Mouse (Mus musculus): ENCODE results near the gene Aldh2. TPM values are rescaled to one million over a fixed set of nuclear protein-coding genes. Genes with fewer than 3 reads are reported as not detected.
"Not testable (repeated sequence)": the region's sequence is repeated elsewhere in the genome, so short reads cannot be mapped to it uniquely, and the experiment has no call there.

Aldh2 gene
- polyA plus RNA-seq, 1 experiment from 2014 or later, result 80.8 TPM

GRCm38 (mm10) chr5:121609556-121610135 is 16.0 kb upstream of the Aldh2 start:
- not testable (repeated sequence) for H3K9ac ChIP-seq; H3K27me3 ChIP-seq; H3K4me1 ChIP-seq; H3K4me3 ChIP-seq; H3K4me2 ChIP-seq; H3K36me3 ChIP-seq (ENCODE audit: poor library complexity, severe bottlenecking); H3K27ac ChIP-seq; ATAC-seq; H3K9me3 ChIP-seq (replicated peaks)
- WGBS, result 55% methylated on average over 8 of the region's 8 CpGs

- Histone ChIP-seq H3K36me3 (ENCODE audit: poor library complexity, severe bottlenecking) (no peaks in the 10 kb centered on the region), H3K27me3 (no peaks in the 10 kb centered on the region), H3K4me3 (no peak overlapping the region), H3K4me2 (no peak overlapping the region), H3K9ac (no peak overlapping the region), H3K4me1 (no peaks in the 10 kb centered on the region; the same call in 1 of the 2 replicates), H3K9me3 (replicated peaks) (no peaks in the 10 kb centered on the region), H3K27ac (no peak overlapping the region)
- ATAC-seq, result no peak
- 0% methylated on average over 2 of the region's 2 CpGs for WGBS
Observed at GRCm38 (mm10) chr5:121606151-121606550, 12.5 kb upstream of the Aldh2 start.

- H3K36me3 ChIP-seq (ENCODE audit: poor library complexity, severe bottlenecking); H3K27ac ChIP-seq; H3K4me2 ChIP-seq; H3K9me3 ChIP-seq (replicated peaks); ATAC-seq; H3K4me3 ChIP-seq; H3K9ac ChIP-seq; H3K4me1 ChIP-seq; H3K27me3 ChIP-seq: not testable (repeated sequence)
- 82% methylated on average over 1 of the region's 1 CpGs for WGBS
Observed at GRCm38 (mm10) chr5:121603815-121604214, 10.2 kb upstream of the Aldh2 start.

GRCm38 (mm10) chr5:121601547-121602299 is 8.1 kb upstream of the Aldh2 start:
- no peaks in the 10 kb centered on the region for H3K36me3 ChIP-seq (ENCODE audit: poor library complexity, severe bottlenecking)
- H3K9me3 ChIP-seq (replicated peaks), result no peaks in the 10 kb centered on the region
- ATAC-seq, result 0 out of 2 replicates have a peak, but pooled peaks have one; percentile 38
- no peak overlapping the region for H3K9ac ChIP-seq
- no peak overlapping the region for H3K27ac ChIP-seq
- H3K27me3 ChIP-seq, result 0 out of 2 replicates have a peak, but pooled peaks cover under 1% of the 10 kb centered on the region
- 37% methylated on average over 9 of the region's 9 CpGs for WGBS
- no peak overlapping the region for H3K4me2 ChIP-seq
- no peak overlapping the region for H3K4me3 ChIP-seq
- no peaks in the 10 kb centered on the region; the same call in 1 of the 2 replicates for H3K4me1 ChIP-seq

GRCm38 (mm10) chr5:121598871-121599610 is 5.4 kb upstream of the Aldh2 start:
- 57% methylated on average over 13 of the region's 13 CpGs for WGBS
- Histone ChIP-seq H3K9me3 (replicated peaks) (no peaks in the 10 kb centered on the region), H3K27ac (no peak overlapping the region), H3K27me3 (peaks cover 6% of the 10 kb centered on the region; the same call in 1 of the 2 replicates), H3K9ac (no peak overlapping the region), H3K4me1 (peaks cover 3% of the 10 kb centered on the region), H3K4me2 (no peak overlapping the region), H3K36me3 (ENCODE audit: poor library complexity, severe bottlenecking) (no peaks in the 10 kb centered on the region), H3K4me3 (no peak overlapping the region)
- no peak for ATAC-seq

- H3K27me3 ChIP-seq, result peaks cover 6% of the 10 kb centered on the region; the same call in 1 of the 2 replicates
- no peaks in the 10 kb centered on the region for H3K36me3 ChIP-seq (ENCODE audit: poor library complexity, severe bottlenecking)
- no peaks in the 10 kb centered on the region for H3K9me3 ChIP-seq (replicated peaks)
- H3K4me3 ChIP-seq, result no peak overlapping the region
- no peak for ATAC-seq
- WGBS, result 82% methylated on average over 7 of the region's 7 CpGs
- no peak overlapping the region for H3K4me2 ChIP-seq
- H3K4me1 ChIP-seq, result peaks cover 9% of the 10 kb centered on the region
- H3K27ac ChIP-seq, result no peak overlapping the region
- H3K9ac ChIP-seq, result no peak overlapping the region
Observed at GRCm38 (mm10) chr5:121597991-121598537, 4.4 kb upstream of the Aldh2 start.

- no peak overlapping the region for H3K4me2 ChIP-seq
- H3K9ac ChIP-seq, result no peak overlapping the region
- H3K4me1 ChIP-seq, result peaks cover 16% of the 10 kb centered on the region
- no peaks in the 10 kb centered on the region for H3K9me3 ChIP-seq (replicated peaks)
- no peak for ATAC-seq
- no peaks in the 10 kb centered on the region for H3K36me3 ChIP-seq (ENCODE audit: poor library complexity, severe bottlenecking)
- 76% methylated on average over 4 of the region's 4 CpGs for WGBS
- H3K4me3 ChIP-seq, result no peak overlapping the region
- peaks cover 6% of the 10 kb centered on the region; the same call in 1 of the 2 replicates for H3K27me3 ChIP-seq
- H3K27ac ChIP-seq, result no peak overlapping the region
Observed at GRCm38 (mm10) chr5:121597332-121597731, 3.7 kb upstream of the Aldh2 start.

GRCm38 (mm10) chr5:121596226-121596625 is 2.6 kb upstream of the Aldh2 start:
- ATAC-seq, result no peak

GRCm38 (mm10) chr5:121595758-121596157 is 2.1 kb upstream of the Aldh2 start:
- no peak overlapping the region for H3K4me2 ChIP-seq
- WGBS, result 82% methylated on average over 6 of the region's 6 CpGs
- H3K9ac ChIP-seq, result no peak overlapping the region
- ATAC-seq, result no peak
- peaks cover 19% of the 10 kb centered on the region for H3K4me1 ChIP-seq
- H3K9me3 ChIP-seq (replicated peaks), result no peaks in the 10 kb centered on the region
- no peak overlapping the region for H3K4me3 ChIP-seq
- H3K27me3 ChIP-seq, result peaks cover 6% of the 10 kb centered on the region; the same call in 1 of the 2 replicates
- H3K36me3 ChIP-seq (ENCODE audit: poor library complexity, severe bottlenecking), result no peaks in the 10 kb centered on the region
- H3K27ac ChIP-seq, result no peak overlapping the region

More at GRCm38 (mm10) chr5:121596226-121596625, 2.6 kb upstream of the Aldh2 start:
- no peak overlapping the region for H3K27ac ChIP-seq
- H3K4me3 ChIP-seq, result no peak overlapping the region
- WGBS, result 77% methylated on average over 6 of the region's 6 CpGs
- peaks cover 6% of the 10 kb centered on the region; the same call in 1 of the 2 replicates for H3K27me3 ChIP-seq
- H3K9me3 ChIP-seq (replicated peaks), result no peaks in the 10 kb centered on the region
- H3K4me2 ChIP-seq, result no peak overlapping the region
- peaks cover 19% of the 10 kb centered on the region for H3K4me1 ChIP-seq
- H3K36me3 ChIP-seq (ENCODE audit: poor library complexity, severe bottlenecking), result no peaks in the 10 kb centered on the region
- no peak overlapping the region for H3K9ac ChIP-seq

- H3K9me3 ChIP-seq (replicated peaks), result no peaks in the 10 kb centered on the region
- no peak for ATAC-seq
- peaks cover 19% of the 10 kb centered on the region for H3K4me1 ChIP-seq
- H3K4me3 ChIP-seq, result no peak overlapping the region
- WGBS, result 88% methylated on average over 6 of the region's 6 CpGs
- no peaks in the 10 kb centered on the region for H3K36me3 ChIP-seq (ENCODE audit: poor library complexity, severe bottlenecking)
- H3K27me3 ChIP-seq, result peaks cover 6% of the 10 kb centered on the region; the same call in 1 of the 2 replicates
- H3K27ac ChIP-seq, result no peak overlapping the region
- H3K9ac ChIP-seq, result no peak overlapping the region
- no peak overlapping the region; the same call in 1 of the 2 replicates for H3K4me2 ChIP-seq
Observed at GRCm38 (mm10) chr5:121594714-121595313, 1.2 kb upstream of the Aldh2 start.

- Histone ChIP-seq H3K4me2 (peak overlapping the region; percentile 93), H3K27ac (no peak overlapping the region; the same call in 1 of the 2 replicates), H3K27me3 (peaks cover 6% of the 10 kb centered on the region; the same call in 1 of the 2 replicates), H3K36me3 (ENCODE audit: poor library complexity, severe bottlenecking) (no peaks in the 10 kb centered on the region), H3K4me1 (peaks cover 19% of the 10 kb centered on the region), H3K4me3 (peak overlapping the region; percentile 68), H3K9me3 (replicated peaks) (no peaks in the 10 kb centered on the region), H3K9ac (peak overlapping the region; percentile 86)
- peak; percentile 40 for ATAC-seq
- 5% methylated on average over 32 of the region's 33 CpGs for WGBS
Observed at GRCm38 (mm10) chr5:121592816-121593407, 712 bp downstream of the Aldh2 start.

Data from forebrain, embryonic 13.5 days (tissue).